Mouse (Mus musculus) forebrain, postnatal 0 days (tissue): ENCODE data around the gene Krt27. TPM values are rescaled to one million over a fixed set of nuclear protein-coding genes. Genes with fewer than 3 reads are reported as not detected.

ENCODE experiments used
- ATAC-seq: fragments of 200-750 bp; cut with Nextera tagmentation; 2 replicates; pipeline ENCODE4 v1.8.0; 2017; ENCODE audit warnings: mild to moderate bottlenecking, moderate library complexity
- DNase-seq: peaks from one replicate; pipeline ENCODE4 v3.0.0-alpha.2; 2015
- H3K27ac ChIP-seq: fragments of 300-500 bp; sonication (generic); 2 replicates; pipeline ENCODE4 v1.5.1; 2014; ENCODE audit warnings: low read depth, mild to moderate bottlenecking, antibody characterized with exemption, low read length, moderate library complexity, mixed read lengths
- H3K27me3 ChIP-seq: fragments of 300-500 bp; sonication (generic); 2 replicates; pipeline ENCODE4 v1.6.1; 2014; ENCODE audit warnings: mild to moderate bottlenecking, low read length, mixed read lengths; ENCODE audit not compliant: insufficient read depth
- H3K36me3 ChIP-seq: fragments of 300-500 bp; sonication (generic); 2 replicates; pipeline ENCODE4 v1.6.1; 2014; ENCODE audit warnings: mild to moderate bottlenecking, moderate library complexity; ENCODE audit not compliant: insufficient read depth
- H3K4me1 ChIP-seq: fragments of 300-500 bp; sonication (generic); 2 replicates; pipeline ENCODE4 v1.6.1; 2014; ENCODE audit warnings: antibody characterized with exemption; ENCODE audit not compliant: insufficient read depth
- H3K4me2 ChIP-seq: fragments of 300-500 bp; sonication (generic); 2 replicates; pipeline ENCODE4 v1.6.1; 2014; ENCODE audit warnings: low read depth, mild to moderate bottlenecking, moderate library complexity
- H3K4me3 ChIP-seq: fragments of 300-500 bp; sonication (generic); 2 replicates; pipeline ENCODE4 v1.5.1; 2014; ENCODE audit warnings: low read depth, low read length, mixed read lengths
- H3K9ac ChIP-seq: fragments of 300-500 bp; sonication (generic); 2 replicates; pipeline ENCODE4 v1.6.1; 2014; ENCODE audit warnings: mild to moderate bottlenecking
- H3K9me3 ChIP-seq: fragments of 300-500 bp; sonication (generic); 2 replicates; pipeline ENCODE4 v1.6.1; 2016; ENCODE audit warnings: low read length
- CTCF ChIP-seq: sonication (generic); IDR thresholded peaks from 2 replicates; pipeline ENCODE4 v1.5.1; 2016; ENCODE audit warnings: antibody characterized with exemption, control low read depth, low read depth
- WGBS: fragments of 180-500 bp; shearing (Covaris S2); extraction: QIAGEN DNeasy Blood & Tissue Kit; methylation state at CpG from one replicate; pipeline ENCODE4 v1.1.7; 2014; 5-methylcytosine and 5-hydroxymethylcytosine counted together
- polyA plus RNA-seq: library from polyadenylated mRNA; unstranded; fragments of >200 nt; fragmentation: Nextera tagmentation; extraction: Ambion mirVana; gene quantifications from 2 replicates; pipeline ENCODE4 v1.2.1, GENCODE M21; 2015
- total RNA-seq: library from RNA; depleted of rRNA; stranded (reverse); fragments of >200 nt; gene quantifications from 2 replicates; pipeline ENCODE4 v1.2.3, GENCODE M21; 2014; rRNA removed

Krt27 gene
- total and polyA plus RNA-seq, 2 experiments from 2014 or later = 0.10 TPM; not detected in 1

DNA sequence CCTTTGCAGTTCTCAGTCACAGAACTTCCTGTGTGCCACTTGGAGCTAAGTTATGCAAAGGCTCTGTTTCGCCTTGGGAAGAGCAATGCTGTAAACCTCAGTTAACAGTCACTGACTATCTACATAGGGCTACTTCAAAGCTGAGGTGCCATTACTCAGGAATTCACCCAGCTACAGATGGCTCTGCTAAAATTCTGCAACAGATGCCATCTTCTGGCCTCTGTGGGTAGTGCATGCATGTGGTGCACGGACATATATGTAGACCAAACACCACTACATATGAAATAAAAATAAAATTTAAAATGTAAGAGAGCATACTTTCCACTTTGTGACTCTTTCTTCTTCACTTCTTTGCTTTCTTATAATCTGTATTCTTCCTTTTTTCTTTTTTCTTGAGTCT is 43.3 kb downstream of the Krt27 start:
- DNase-seq (peak; percentile 78), ATAC-seq (peak; percentile 56)
- Histone ChIP-seq H3K4me1 (no peaks in the 10 kb centered on the region), H3K4me3 (no peak overlapping the region), H3K9ac (no peak overlapping the region), H3K27me3 (no peaks in the 10 kb centered on the region), H3K4me2 (no peak overlapping the region), H3K9me3 (no peaks in the 10 kb centered on the region), H3K27ac (no peak overlapping the region), H3K36me3 (no peaks in the 10 kb centered on the region)
- peak; percentile 75 for TF ChIP-seq CTCF
- 37% methylated on average over 2 of the region's 2 CpGs for WGBS

Other genes with a start within 250 kb of the Krt27 start
- gene Ccr7, start 196.0 kb downstream of the Krt27 start, total RNA-seq = 0.38 TPM in 1 of 2 replicates, not detected in the other
- gene Ccr7, start 196.0 kb downstream of the Krt27 start, polyA plus RNA-seq = 0.06 and 0.17 TPM in 2 replicates
- gene Smarce1, start 120.1 kb downstream of the Krt27 start, total RNA-seq = 116 and 156 TPM in 2 replicates
- gene Smarce1, start 120.1 kb downstream of the Krt27 start, polyA plus RNA-seq = 227 and 228 TPM in 2 replicates
- 6.5 and 7.4 TPM in 2 replicates for gene Krt222, start 107.0 kb downstream of the Krt27 start, total RNA-seq
- gene Krt222, start 107.0 kb downstream of the Krt27 start, polyA plus RNA-seq = 4.8 and 8.7 TPM in 2 replicates
- gene Krt24, start 65.8 kb downstream of the Krt27 start, total RNA-seq = 0.15 TPM in 1 of 2 replicates, not detected in the other
- 0.08 TPM in 2 replicates for gene Krt24, start 65.8 kb downstream of the Krt27 start, polyA plus RNA-seq
- gene Krt25, start 28.2 kb downstream of the Krt27 start, total RNA-seq = not detected in 2 replicates
- 0.11 and 0.24 TPM in 2 replicates for gene Krt25, start 28.2 kb downstream of the Krt27 start, polyA plus RNA-seq
- 0.14 TPM in 1 of 2 replicates, not detected in the other for gene Krt26, start 13.1 kb downstream of the Krt27 start, total RNA-seq
- gene Krt26, start 13.1 kb downstream of the Krt27 start, polyA plus RNA-seq = 0.12 and 0.15 TPM in 2 replicates
- gene Krt28, start 23.8 kb upstream of the Krt27 start, total RNA-seq = 0.15 and 0.19 TPM in 2 replicates
- 0.24 and 0.48 TPM in 2 replicates for gene Krt28, start 23.8 kb upstream of the Krt27 start, polyA plus RNA-seq
- gene Krt10, start 38.3 kb upstream of the Krt27 start, total RNA-seq = 4.0 and 7.1 TPM in 2 replicates
- 36.3 and 43.3 TPM in 2 replicates for gene Krt10, start 38.3 kb upstream of the Krt27 start, polyA plus RNA-seq
- 0.14 and 1.6 TPM in 2 replicates for gene Krt12, start 71.2 kb upstream of the Krt27 start, total RNA-seq
- 1.3 and 2.0 TPM in 2 replicates for gene Krt12, start 71.2 kb upstream of the Krt27 start, polyA plus RNA-seq
- not detected in 2 replicates for gene Krt20, start 87.0 kb upstream of the Krt27 start, total RNA-seq
- gene Krt20, start 87.0 kb upstream of the Krt27 start, polyA plus RNA-seq = 0.09 and 0.10 TPM in 2 replicates
- gene Krt23, start 142.0 kb upstream of the Krt27 start, total RNA-seq = 0.08 TPM in 1 of 2 replicates, not detected in the other
- gene Krt23, start 142.0 kb upstream of the Krt27 start, polyA plus RNA-seq = 0.20 and 0.53 TPM in 2 replicates
- gene Krt39, start 170.2 kb upstream of the Krt27 start, total RNA-seq = not detected in 2 replicates
- not detected in 2 replicates for gene Krt39, start 170.2 kb upstream of the Krt27 start, polyA plus RNA-seq
- gene Krt40, start 192.1 kb upstream of the Krt27 start, total RNA-seq = not detected in 2 replicates
- gene Krt40, start 192.1 kb upstream of the Krt27 start, polyA plus RNA-seq = not detected in 2 replicates
- gene Krtap3-3, start 199.8 kb upstream of the Krt27 start, total RNA-seq = not detected in 2 replicates
- not detected in 2 replicates for gene Krtap3-3, start 199.8 kb upstream of the Krt27 start, polyA plus RNA-seq
- gene Krtap3-2, start 205.7 kb upstream of the Krt27 start, total RNA-seq = not detected in 2 replicates
- not detected in 2 replicates for gene Krtap3-2, start 205.7 kb upstream of the Krt27 start, polyA plus RNA-seq
- not detected in 2 replicates for gene Gm11939, start 208.4 kb upstream of the Krt27 start, total RNA-seq
- gene Gm11939, start 208.4 kb upstream of the Krt27 start, polyA plus RNA-seq = not detected in 2 replicates
- gene Krtap3-1, start 215.5 kb upstream of the Krt27 start, total RNA-seq = not detected in 2 replicates
- gene Krtap3-1, start 215.5 kb upstream of the Krt27 start, polyA plus RNA-seq = not detected in 2 replicates
- gene Krtap1-5, start 229.9 kb upstream of the Krt27 start, total RNA-seq = not detected in 2 replicates
- not detected in 2 replicates for gene Krtap1-5, start 229.9 kb upstream of the Krt27 start, polyA plus RNA-seq
- gene Krtap1-4, start 232.6 kb upstream of the Krt27 start, total RNA-seq = not detected in 2 replicates
- not detected in 2 replicates for gene Krtap1-4, start 232.6 kb upstream of the Krt27 start, polyA plus RNA-seq
- gene Krtap1-3, start 240.2 kb upstream of the Krt27 start, total RNA-seq = not detected in 2 replicates
- gene Krtap1-3, start 240.2 kb upstream of the Krt27 start, polyA plus RNA-seq = not detected in 2 replicates
- not detected in 2 replicates for gene Krtap9-3, start 247.0 kb upstream of the Krt27 start, total RNA-seq
- gene Krtap9-3, start 247.0 kb upstream of the Krt27 start, polyA plus RNA-seq = not detected in 2 replicates